Mouse (Mus musculus): ENCODE data around the gene Tmem221.

DNA sequence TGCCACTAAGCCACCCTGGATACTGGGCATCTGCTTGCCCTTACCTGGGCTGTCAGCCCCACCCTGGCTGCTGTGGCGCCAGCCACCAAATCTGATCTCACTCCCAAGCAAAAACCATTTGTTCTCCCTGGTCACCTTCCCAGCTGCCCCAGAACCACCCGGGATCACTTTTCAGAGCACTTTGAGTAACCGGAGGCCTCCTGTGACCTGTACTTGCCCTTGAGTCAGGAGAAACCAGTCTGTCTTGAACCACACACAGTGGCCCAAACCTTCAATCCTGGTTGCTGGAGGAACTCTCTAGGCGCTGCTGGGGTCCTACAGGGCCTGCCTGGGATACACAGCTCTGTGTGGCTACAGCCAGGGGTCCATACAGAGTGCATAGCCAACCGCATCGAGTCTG is 5.9 kb downstream of the Tmem221 start:
- TF ChIP-seq CTCF (IDR thresholded peaks at IDR 0.05; ENCODE audit: extremely low read depth, insufficient read depth, low read length), result no peak
- TF ChIP-seq POLR2A (IDR thresholded peaks at IDR 0.05; ENCODE audit: extremely low read depth, insufficient read depth, low read length), result no peak
